Comparison of ENCODE assay signal across 8 mouse cellular contexts in genomic region chr4:141537226-141537610, GRCm38 (mm10). TPM values are rescaled to one million over a fixed set of nuclear protein-coding genes. Genes with fewer than 3 reads are reported as not detected.
A peak's percentile ranks its signal among the peaks of the same experiment; 100 is the strongest.
DNase-seq lines count a peak whose midpoint lies in the region; ATAC-seq and TF ChIP-seq lines count a peak whose summit lies in the region.

No protein-coding gene starts in this region.

- DNase-seq in lung, postnatal 0 days (ENCODE audit: low spot score): peak; percentile 31
- no peak for DNase-seq in lung, postnatal 14 days
- no peak for DNase-seq in limb, embryonic 11.5 days (ENCODE audit: low spot score)
- peak; percentile 28 for DNase-seq in splenic B cell, adult 2 months (ENCODE audit: low read depth, low spot score)
- DNase-seq in spleen, postnatal 36 days (ENCODE audit: low spot score in 2 of 2): no peak
- DNase-seq in kidney, adult 8-10 months: no peak

- no peaks in the 10 kb centered on the region for H3K27me3 ChIP-seq in lung, postnatal 0 days (replicated peaks; ENCODE audit: insufficient read depth, low read length)
- H3K27me3 ChIP-seq in embryonic facial prominence, embryonic 15.5 days: no peaks in the 10 kb centered on the region
- H3K27me3 ChIP-seq in limb, embryonic 11.5 days (ENCODE audit: control insufficient read depth, insufficient read depth, low read length): no peaks in the 10 kb centered on the region
- H3K27me3 ChIP-seq in splenic B cell, adult 2 months (ENCODE audit: control insufficient read depth, insufficient read depth, low read length, poor library complexity, severe bottlenecking): no peaks in the 10 kb centered on the region

- H3K4me3 ChIP-seq in lung, postnatal 0 days (ENCODE audit: low read depth, low read length): peak overlapping the region; percentile 89
- peak overlapping the region; percentile 86 for H3K4me3 ChIP-seq in embryonic facial prominence, embryonic 15.5 days (replicated peaks)
- peak overlapping the region; percentile 93 for H3K4me3 ChIP-seq in limb, embryonic 11.5 days (ENCODE audit: low read depth, low read length)

- H3K27ac ChIP-seq in lung, postnatal 0 days (ENCODE audit: low read length): peak overlapping the region; percentile 97
- peak overlapping the region; percentile 97; the same call in 1 of the 2 replicates for H3K27ac ChIP-seq in embryonic facial prominence, embryonic 15.5 days (replicated peaks)
- H3K27ac ChIP-seq in limb, embryonic 11.5 days (replicated peaks; ENCODE audit: low read depth, low read length): peak overlapping the region; percentile 82; the same call in 1 of the 2 replicates

- H3K4me1 ChIP-seq in lung, postnatal 0 days (ENCODE audit: insufficient read depth, low read depth, low read length): 0 out of 2 replicates have a peak, but pooled peaks cover 3% of the 10 kb centered on the region
- H3K4me1 ChIP-seq in embryonic facial prominence, embryonic 15.5 days: peaks cover 29% of the 10 kb centered on the region
- H3K4me1 ChIP-seq in limb, embryonic 11.5 days (ENCODE audit: control insufficient read depth, insufficient read depth, low read length): 0 out of 2 replicates have a peak, but pooled peaks cover 6% of the 10 kb centered on the region

- ATAC-seq in lung, postnatal 0 days: no peak
- ATAC-seq in embryonic facial prominence, embryonic 15.5 days (ENCODE audit: insufficient number of reproducible peaks, low FRiP score, low TSS enrichment, low read depth): no peak
- no peak for ATAC-seq in limb, embryonic 11.5 days (ENCODE audit: insufficient number of reproducible peaks, low FRiP score, low TSS enrichment, low read depth)
- ATAC-seq in cerebellum, adult (ENCODE audit: insufficient number of reproducible peaks, low FRiP score, low TSS enrichment): no peak

- H3K36me3 ChIP-seq in lung, postnatal 0 days (ENCODE audit: insufficient read depth, low read length): no peaks in the 10 kb centered on the region
- H3K36me3 ChIP-seq in embryonic facial prominence, embryonic 15.5 days: no peaks in the 10 kb centered on the region
- H3K36me3 ChIP-seq in limb, embryonic 11.5 days (ENCODE audit: control insufficient read depth, insufficient read depth, low read length): no peaks in the 10 kb centered on the region
- H3K36me3 ChIP-seq in splenic B cell, adult 2 months (ENCODE audit: control insufficient read depth, insufficient read depth, low read length, poor library complexity, severe bottlenecking): no peaks in the 10 kb centered on the region

- TF ChIP-seq CTCF in lung, postnatal 0 days (IDR thresholded peaks at IDR 0.05): no peak

- H3K9me3 ChIP-seq in lung, postnatal 0 days (ENCODE audit: low read length): no peaks in the 10 kb centered on the region
- H3K9me3 ChIP-seq in embryonic facial prominence, embryonic 15.5 days (replicated peaks): no peaks in the 10 kb centered on the region
- no peaks in the 10 kb centered on the region for H3K9me3 ChIP-seq in limb, embryonic 11.5 days (ENCODE audit: control insufficient read depth, low read length)

- no peak for TF ChIP-seq EP300 in lung, postnatal 0 days (IDR thresholded peaks at IDR 0.05)

- WGBS in lung, postnatal 0 days: under 1% methylated on average over 14 of the region's 14 CpGs
- WGBS in embryonic facial prominence, embryonic 15.5 days: under 1% methylated on average over 14 of the region's 14 CpGs
- WGBS in limb, embryonic 11.5 days: 0% methylated on average over 14 of the region's 14 CpGs

- peak overlapping the region; percentile 89 for H3K9ac ChIP-seq in lung, postnatal 0 days (replicated peaks; ENCODE audit: low read depth)
- H3K9ac ChIP-seq in embryonic facial prominence, embryonic 15.5 days: peak overlapping the region; percentile 95
- peak overlapping the region; percentile 89 for H3K9ac ChIP-seq in limb, embryonic 11.5 days (ENCODE audit: low read length)

- H3K4me2 ChIP-seq in lung, postnatal 0 days (replicated peaks; ENCODE audit: low read depth, low read length): peak overlapping the region; percentile 82
- peak overlapping the region; percentile 88 for H3K4me2 ChIP-seq in embryonic facial prominence, embryonic 15.5 days (replicated peaks)
- peak overlapping the region; percentile 84 for H3K4me2 ChIP-seq in limb, embryonic 11.5 days (ENCODE audit: low read depth, severe bottlenecking)

RNA-seq across cellular contexts. Expression of gene Spen, which starts 1.2 kb away (rescaled TPM):
- 5.7 and 8.8 TPM in 2 replicates for polyA plus RNA-seq in lung, postnatal 0 days (2015; fragmentation: Nextera tagmentation; extraction: Ambion mirVana)
- 10.8 and 10.9 TPM in 2 replicates for polyA plus RNA-seq in embryonic facial prominence, embryonic 15.5 days (2015; fragmentation: Nextera tagmentation; extraction: Ambion mirVana)
- 12.4 and 13.4 TPM in 2 replicates for polyA plus RNA-seq in limb, embryonic 11.5 days (2014; fragmentation: Nextera tagmentation; extraction: Ambion mirVana)

Comparison
In these comparisons a context has a peak if more than half of its experiments do, and no peak if none do; other contexts are left out.
1. DNase-seq: peak in lung, postnatal 0 days (single experiment) and splenic B cell, adult 2 months (single experiment); none in lung, postnatal 14 days (single experiment), limb, embryonic 11.5 days (single experiment), spleen, postnatal 36 days (0 of 2) and kidney, adult 8-10 months (0 of 2).
2. Peak in every context shown above with its lines, with median percentiles within 50 percentile points of each other: H3K27ac ChIP-seq, H3K4me2 ChIP-seq, H3K4me3 ChIP-seq and H3K9ac ChIP-seq.